Mouse (Mus musculus) embryonic stem cell, embryonic (primary cell): ENCODE data around the gene Zfp768.

Source experiments
- CTCF ChIA-PET, 4 experiments: fragments of 300-600 bp in 2 of 4; fragments of 350-600 bp in 2 of 4; sonication (Branson Sonifier 250); formaldehyde crosslinking; loops; one replicate each; lab custom pipeline; 2022; ENCODE audit warnings: inconsistent platforms in 2 of 4; lab: Charles Lee
- POLR2A ChIA-PET, 4 experiments: fragments of 300-600 bp in 2 of 4; fragments of 350-600 bp in 2 of 4; sonication (Branson Sonifier 250); formaldehyde crosslinking; loops; one replicate each; lab custom pipeline; 2022; ENCODE audit warnings: antibody characterized with exemption in 4 of 4, inconsistent platforms in 1 of 4; lab: Charles Lee

Gene Zfp768

GRCm38 (mm10) chr7:127345512-127346325 lies at the start of gene Zfp768:
TSS of gene Zfp768 (minus strand) at chr7:127345589.
- ChIA-PET POLR2A (interaction anchor here in 3 of 4 experiments (0.5 to 1.4 kb wide), 40 partner anchors 8 to 721 kb away, joined by 3 to 11 read pairs (median 4); partner anchors contain the start of genes Ccdc189 (in 1 of the 3), Dctpp1 (in 1 of the 3), E430018J23Rik (in 1 of the 3) and Kat8 (in 1 of the 3)), CTCF (interaction anchor here in 2 of 4 experiments (0.6 to 1.0 kb wide), 8 partner anchors 21 to 167 kb away, joined by 3 to 5 read pairs (median 3); partner anchors contain the start of gene Zfp764 (in 1 of the 2))

DNA sequence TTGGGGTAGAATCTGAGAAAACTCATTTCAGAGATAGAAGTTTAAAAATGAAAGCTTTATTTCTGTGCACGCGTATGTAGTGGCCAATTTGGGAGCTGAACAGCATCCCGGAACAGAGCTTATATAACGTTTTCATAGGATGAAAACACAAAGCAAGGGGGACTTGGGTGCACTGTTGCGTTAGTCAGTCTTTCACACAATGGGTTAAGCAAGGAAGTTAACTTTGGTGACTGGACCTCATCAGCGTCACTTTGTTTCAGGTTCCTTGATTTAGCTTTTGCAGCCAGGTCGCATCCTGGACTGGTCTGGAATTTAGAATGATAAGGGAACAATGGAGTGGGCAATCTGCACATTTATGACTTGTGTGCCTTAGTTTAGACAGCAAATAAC lies 48.5 kb upstream of the Zfp768 start:
- CTCF ChIA-PET: interaction anchor here in 1 of 4 experiments (0.9 kb wide), 1 partner anchor 9 kb away, joined by 3 read pairs; no protein-coding TSS in a partner anchor
- POLR2A ChIA-PET: interaction anchor here (0.6 to 1.6 kb wide), 24 partner anchors 10 to 576 kb away, joined by 3 to 7 read pairs (median 4); partner anchors contain the start of genes Ino80e (in 1 of the 4) and Zfp768 (in 1 of the 4)

- ChIA-PET POLR2A (interaction anchor here in 3 of 4 experiments (0.6 to 1.6 kb wide), 22 partner anchors 10 to 211 kb away, joined by 3 to 7 read pairs (median 3); partner anchors contain the start of gene Zfp768 (in 1 of the 3)), CTCF (interaction anchor here in 1 of 4 experiments (0.9 kb wide), 1 partner anchor 10 kb away, joined by 3 read pairs; no protein-coding TSS in a partner anchor)
Observed at GRCm38 (mm10) chr7:127393157-127393943, 48.0 kb upstream of the Zfp768 start, which contains the start of gene E430018J23Rik. TSS of gene E430018J23Rik (minus strand) at chr7:127393629.

GRCm38 (mm10) chr7:127392251-127392824 lies 46.9 kb upstream of the Zfp768 start:
- CTCF ChIA-PET: no interaction called here
- POLR2A ChIA-PET: interaction anchor here in 3 of 4 experiments (0.6 to 1.6 kb wide), 6 partner anchors 11 to 347 kb away, joined by 3 to 7 read pairs (median 3); partner anchors contain the start of gene Srcap (in 1 of the 3)

- POLR2A ChIA-PET: interaction anchor here in 1 of 4 experiments (0.6 to 1.6 kb wide), 3 partner anchors 10 to 122 kb away, joined by 3 to 7 read pairs (median 4); partner anchors contain the start of gene Srcap
- CTCF ChIA-PET: no interaction called here
Observed at GRCm38 (mm10) chr7:127391538-127391937, 46.1 kb upstream of the Zfp768 start.

GRCm38 (mm10) chr7:127390306-127390705 lies 44.9 kb upstream of the Zfp768 start:
- POLR2A ChIA-PET: interaction anchor here in 2 of 4 experiments (0.6 to 0.7 kb wide), 4 partner anchors 14 to 319 kb away, joined by 3 read pairs; partner anchors contain the start of gene Zfp747 (in 1 of the 2)
- CTCF ChIA-PET: interaction anchor here in 1 of 4 experiments (0.8 kb wide), 1 partner anchor 65 kb away, joined by 3 read pairs; no protein-coding TSS in a partner anchor

- ChIA-PET CTCF (interaction anchor here in 1 of 4 experiments (1.3 kb wide), 1 partner anchor 10 kb away, joined by 4 read pairs; no protein-coding TSS in a partner anchor), POLR2A (interaction anchor here in 2 of 4 experiments (0.6 to 1.3 kb wide), 4 partner anchors 12 to 960 kb away, joined by 3 to 17 read pairs (median 4); partner anchors contain the start of gene Zfp747 (in 1 of the 2))
Observed at GRCm38 (mm10) chr7:127388201-127388600, 42.8 kb upstream of the Zfp768 start.

DNA sequence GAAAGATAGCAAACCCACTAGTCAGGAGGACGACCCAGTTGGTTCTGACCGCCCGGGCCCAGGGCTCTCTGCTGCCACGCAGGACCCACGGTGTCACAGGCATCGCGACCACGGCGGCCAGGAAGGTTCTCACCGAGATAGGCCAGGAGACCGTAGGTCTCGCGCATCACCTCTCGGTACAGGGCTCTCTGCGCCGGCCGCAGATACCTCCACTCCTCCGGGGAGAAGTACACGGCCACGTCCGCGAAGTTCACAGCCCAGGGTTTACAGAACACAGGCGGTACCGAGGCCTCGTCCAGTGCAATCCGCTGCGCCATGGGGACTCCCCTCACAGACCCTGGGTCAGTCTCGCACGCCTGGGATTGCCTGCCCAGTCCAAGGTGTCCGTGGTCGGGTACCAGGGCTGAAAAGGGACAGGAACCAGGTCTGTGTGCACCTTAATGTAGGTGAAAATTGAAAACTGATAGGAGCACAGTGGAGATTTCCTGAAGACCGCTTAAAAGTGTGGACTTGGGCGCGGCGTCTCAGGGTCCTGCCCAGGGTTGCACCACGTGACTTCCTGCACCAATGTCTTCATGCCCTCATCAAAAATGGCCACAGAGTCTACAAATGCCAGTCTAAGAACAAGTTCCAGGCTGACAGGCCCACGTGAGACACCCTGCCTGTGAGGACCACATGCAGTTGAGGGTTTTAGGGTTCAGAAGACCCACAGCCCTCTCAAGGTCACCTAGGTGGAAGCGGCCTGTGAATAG lies 41.4 kb upstream of the Zfp768 start, which contains the start of gene 9130019O22Rik:
Gene 9130019O22Rik, minus strand, starts transcription at position 526 of the 752 bp plus-strand sequence.
- POLR2A ChIA-PET: interaction anchor here in 3 of 4 experiments (0.9 to 1.8 kb wide), 9 partner anchors 11 to 162 kb away, joined by 3 to 27 read pairs (median 4); partner anchors contain the start of gene Zfp747 (in 2 of the 3)
- CTCF ChIA-PET: interaction anchor here in 2 of 4 experiments (0.5 to 1.2 kb wide), 3 partner anchors 11 to 850 kb away, joined by 4 to 7 read pairs (median 5); partner anchors contain the start of gene Zfp747 (in 1 of the 2)

GRCm38 (mm10) chr7:127385560-127385959 lies 40.2 kb upstream of the Zfp768 start:
- CTCF ChIA-PET: interaction anchor here in 1 of 4 experiments (0.6 kb wide), 1 partner anchor 1966 kb away, joined by 8 read pairs; no protein-coding TSS in a partner anchor
- POLR2A ChIA-PET: interaction anchor here in 2 of 4 experiments (0.6 to 1.8 kb wide), 4 partner anchors 10 to 161 kb away, joined by 3 to 10 read pairs (median 4); partner anchors contain the start of gene Zfp747 (in 1 of the 2)

GRCm38 (mm10) chr7:127378310-127378921 lies 33.0 kb upstream of the Zfp768 start:
- ChIA-PET POLR2A (interaction anchor here in 1 of 4 experiments (0.6 kb wide), 1 partner anchor 185 kb away, joined by 3 read pairs; no protein-coding TSS in a partner anchor), CTCF (interaction anchor here in 1 of 4 experiments (1.1 kb wide), 1 partner anchor 10 kb away, joined by 4 read pairs; no protein-coding TSS in a partner anchor)

DNA sequence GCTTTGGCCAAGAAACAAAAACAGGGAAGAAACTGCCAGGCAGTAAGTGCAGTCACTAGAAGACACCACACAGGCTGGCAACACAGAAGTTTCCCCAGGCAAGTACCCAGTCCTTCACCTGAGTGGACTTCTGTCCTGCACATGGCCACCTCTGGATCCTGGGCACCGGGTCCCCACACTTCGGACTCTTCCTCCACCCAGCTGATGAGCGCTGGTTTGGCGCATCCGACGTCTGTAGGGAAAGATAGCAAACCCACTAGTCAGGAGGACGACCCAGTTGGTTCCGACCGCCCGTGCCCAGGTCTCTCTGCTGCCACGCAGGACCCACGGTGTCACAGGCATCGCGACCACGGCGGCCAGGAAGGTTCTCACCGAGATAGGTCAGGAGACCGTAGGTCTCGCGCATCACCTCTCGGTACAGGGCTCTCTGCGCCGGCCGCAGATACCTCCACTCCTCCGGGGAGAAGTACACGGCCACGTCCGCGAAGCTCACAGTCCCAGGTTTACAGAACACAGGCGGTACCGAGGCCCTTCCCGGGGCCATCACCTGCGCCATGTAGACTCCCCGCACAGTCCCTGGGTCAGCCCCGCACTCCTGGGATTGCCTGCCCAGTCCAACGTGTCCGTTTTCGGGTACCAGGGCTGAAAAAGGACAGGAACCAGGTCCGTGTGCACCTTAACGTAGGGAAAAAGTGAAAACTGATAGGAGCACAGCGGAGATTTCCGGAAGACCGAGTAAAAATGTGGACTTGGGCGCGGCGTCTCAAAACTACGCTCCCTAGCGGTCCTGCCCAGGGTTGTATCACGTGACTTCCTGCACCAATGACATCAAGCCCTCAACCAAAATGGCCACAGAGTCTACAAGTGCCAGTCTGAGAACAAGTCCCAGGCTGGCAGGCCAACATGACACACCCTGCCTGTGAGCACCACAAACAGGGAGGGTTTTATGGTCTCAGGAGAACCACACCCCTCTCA lies 30.2 kb upstream of the Zfp768 start, which contains the start of gene Zfp747:
Gene Zfp747, minus strand, starts transcription at position 780 of the 975 bp plus-strand sequence.
- ChIA-PET POLR2A (interaction anchor here in 3 of 4 experiments (0.6 to 2.1 kb wide), 23 partner anchors 10 to 456 kb away, joined by 3 to 27 read pairs (median 3); partner anchors contain the start of genes 9130019O22Rik (in 1 of the 3), E430018J23Rik (in 1 of the 3) and Zfp768 (in 1 of the 3)), CTCF (interaction anchor here in 3 of 4 experiments (0.6 to 0.8 kb wide), 4 partner anchors 12 to 349 kb away, joined by 4 to 7 read pairs (median 4); partner anchors contain the start of gene 9130019O22Rik (in 1 of the 3))

DNA sequence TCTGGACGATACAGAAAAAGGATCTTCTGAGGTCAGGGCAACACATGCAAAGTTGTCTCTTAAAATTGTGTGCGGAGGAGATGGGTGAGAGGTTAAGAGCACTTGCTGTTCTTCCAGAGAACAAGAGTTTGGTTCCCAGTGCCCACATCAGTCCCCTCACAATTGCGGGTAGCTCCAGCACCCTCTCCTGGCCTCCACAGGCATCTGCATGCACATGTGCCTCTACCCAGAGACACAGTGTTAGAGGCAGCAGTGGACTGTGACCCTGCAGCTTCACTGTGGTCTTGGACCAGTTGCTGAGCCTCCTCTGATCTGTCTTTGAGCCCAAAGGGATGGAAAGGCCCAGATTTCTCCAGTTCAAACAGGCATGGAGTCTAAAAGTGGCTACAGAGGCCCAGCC lies 26.5 kb upstream of the Zfp768 start:
- POLR2A ChIA-PET: interaction anchor here in 3 of 4 experiments (0.6 to 2.0 kb wide), 6 partner anchors 8 to 305 kb away, joined by 3 to 4 read pairs (median 3); partner anchors contain the start of gene Dctpp1 (in 1 of the 3)
- CTCF ChIA-PET: interaction anchor here in 2 of 4 experiments (0.7 to 1.5 kb wide), 3 partner anchors 26 to 63 kb away, joined by 3 to 4 read pairs (median 3); partner anchors contain the start of gene Zfp768 (in 1 of the 2)

DNA sequence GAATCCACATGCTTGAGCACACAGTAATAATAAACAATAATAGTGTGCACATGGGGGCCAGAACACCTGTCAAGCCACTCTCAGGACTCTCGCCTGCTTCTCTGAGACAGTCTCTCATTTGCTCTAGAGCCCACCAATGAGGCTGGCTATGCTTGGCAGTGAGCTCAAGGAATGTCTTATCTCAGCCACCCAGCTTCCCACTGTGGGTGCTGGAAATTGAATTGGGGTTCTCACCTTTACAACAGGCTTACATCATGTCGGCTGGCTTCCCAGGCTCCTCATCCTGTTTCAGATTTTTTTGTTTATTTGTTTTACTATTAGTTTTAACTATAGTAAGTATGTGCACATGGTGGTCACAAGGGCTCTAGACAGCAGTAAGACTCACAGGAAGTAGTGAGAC lies 25.8 kb upstream of the Zfp768 start:
- POLR2A ChIA-PET: interaction anchor here in 3 of 4 experiments (0.6 to 2.0 kb wide), 3 partner anchors 111 to 306 kb away, joined by 3 to 4 read pairs (median 3); partner anchors contain the start of gene Dctpp1 (in 1 of the 3)
- CTCF ChIA-PET: interaction anchor here in 3 of 4 experiments (0.6 to 1.5 kb wide), 3 partner anchors 26 to 62 kb away, joined by 3 to 4 read pairs (median 3); partner anchors contain the start of gene Zfp768 (in 1 of the 3)

- CTCF ChIA-PET: no interaction called here
- POLR2A ChIA-PET: interaction anchor here in 1 of 4 experiments (1.2 kb wide), 1 partner anchor 88 kb away, joined by 3 read pairs; no protein-coding TSS in a partner anchor
Observed at GRCm38 (mm10) chr7:127366249-127366648, 20.9 kb upstream of the Zfp768 start.
